Mouse (Mus musculus) left cerebral cortex, adult 2 months (tissue): ENCODE results near the gene Dctn3. TPM values are rescaled to one million over a fixed set of nuclear protein-coding genes. Genes with fewer than 3 reads are reported as not detected.

Experiments used
- DNase-seq, 2 experiments: peaks; one replicate each; pipeline ENCODE4 v3.0.0; 2021 to 2022; ENCODE audit warnings: low spot score in 2 of 2, mixed read lengths in 1 of 2; ENCODE audit errors: extremely low spot score in 1 of 2
- H3K27ac ChIP-seq: fragments of 200-600 bp; 2 replicates; pipeline ENCODE4 v1.8.1; 2022
- H3K4me3 ChIP-seq: fragments of 200-600 bp; 2 replicates; pipeline ENCODE4 v1.8.1; 2022
- CTCF ChIP-seq: fragments of 200-600 bp; IDR thresholded peaks from 2 replicates; pipeline ENCODE4 v1.8.1; 2022; ENCODE audit warnings: antibody characterized with exemption, mild to moderate bottlenecking, moderate library complexity
- intact Hi-C: fragments of 180-260 bp; cut with DNase I; formaldehyde crosslinking; loops from one replicate; pipeline ENCODE4 v1.15.1; 2025
- total RNA-seq, 2 experiments: library from RNA; stranded (reverse); gene quantifications; 2 replicates each; pipeline ENCODE4 v1.2.3; 2021

The Dctn3 gene
- total RNA-seq, 2 experiments from 2014 or later = 165 TPM

GRCm38 (mm10) chr4:41731052-41731765 lies 8.2 kb upstream of the Dctn3 start, which contains the start of gene Arid3c:
Gene Arid3c (minus strand): TSS chr4:41731142.
- DNase-seq = no peak
- intact Hi-C loops = no loop called here
- no peak for TF ChIP-seq CTCF
- Histone ChIP-seq H3K4me3 (peak within 1 kb of the TSS; percentile 35), H3K27ac (no peak within 1 kb of the TSS)

GRCm38 (mm10) chr4:41726826-41727621 lies 4.1 kb upstream of the Dctn3 start:
- intact Hi-C loops = no loop called here
- Histone ChIP-seq H3K27ac (no peak overlapping the region), H3K4me3 (no peak overlapping the region)
- TF ChIP-seq CTCF = no peak
- no peak for DNase-seq

DNA sequence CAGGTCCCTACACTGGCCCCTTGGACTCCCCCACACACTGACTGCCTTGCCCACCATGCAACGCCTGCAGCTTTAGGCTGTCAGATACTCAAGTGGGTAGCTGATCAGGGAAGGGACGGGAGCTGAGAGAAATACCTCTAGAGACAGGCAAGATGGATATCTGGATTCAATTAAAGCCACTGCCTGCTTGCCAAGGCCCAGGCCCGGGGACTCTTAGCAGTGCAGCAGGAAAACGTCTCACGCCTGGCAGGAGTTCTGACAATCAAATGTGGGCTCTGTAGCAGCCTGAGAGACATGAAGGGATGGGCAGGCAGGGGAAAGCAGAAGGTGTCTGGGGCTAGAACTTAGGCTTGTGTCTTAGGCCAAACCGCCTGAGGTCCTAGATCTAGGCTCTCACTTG lies 6.1 kb downstream of the Dctn3 start:
- no peak overlapping the region for H3K27ac ChIP-seq
- no peak overlapping the region for H3K4me3 ChIP-seq
- TF ChIP-seq CTCF = no peak
- DNase-seq = no peak
- intact Hi-C loops = no loop called here

GRCm38 (mm10) chr4:41715596-41715995 lies 7.4 kb downstream of the Dctn3 start:
- peak; percentile 52 to 62 for DNase-seq
- Histone ChIP-seq H3K4me3 (no peak overlapping the region), H3K27ac (no peak overlapping the region)
- intact Hi-C loops = no loop called here
- TF ChIP-seq CTCF = peak; percentile 68

DNA sequence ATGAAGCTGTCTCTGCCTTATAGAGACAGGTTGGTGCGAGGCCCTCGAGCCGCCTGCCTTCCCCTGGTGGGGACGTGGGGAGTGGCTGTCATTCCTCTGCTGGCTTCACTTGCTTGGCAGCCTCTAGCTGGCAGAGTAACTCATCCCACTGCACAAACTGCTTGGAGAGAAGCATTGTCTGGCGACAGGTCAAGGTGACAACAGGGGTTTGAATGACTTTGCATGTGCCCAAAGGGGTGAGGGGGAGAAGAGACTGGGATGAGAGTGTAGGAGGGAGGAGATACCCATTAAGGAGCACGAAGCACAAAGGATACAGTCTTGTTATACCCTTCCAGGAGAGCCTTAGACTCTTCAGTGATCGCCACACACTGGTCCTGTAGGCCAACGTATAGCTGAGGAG lies 7.9 kb downstream of the Dctn3 start:
- TF ChIP-seq CTCF = no peak
- DNase-seq = no peak
- no peak overlapping the region for H3K4me3 ChIP-seq
- peak overlapping the region; percentile 3; the same call in 1 of the 2 replicates for H3K27ac ChIP-seq
- intact Hi-C loops = no loop called here

DNA sequence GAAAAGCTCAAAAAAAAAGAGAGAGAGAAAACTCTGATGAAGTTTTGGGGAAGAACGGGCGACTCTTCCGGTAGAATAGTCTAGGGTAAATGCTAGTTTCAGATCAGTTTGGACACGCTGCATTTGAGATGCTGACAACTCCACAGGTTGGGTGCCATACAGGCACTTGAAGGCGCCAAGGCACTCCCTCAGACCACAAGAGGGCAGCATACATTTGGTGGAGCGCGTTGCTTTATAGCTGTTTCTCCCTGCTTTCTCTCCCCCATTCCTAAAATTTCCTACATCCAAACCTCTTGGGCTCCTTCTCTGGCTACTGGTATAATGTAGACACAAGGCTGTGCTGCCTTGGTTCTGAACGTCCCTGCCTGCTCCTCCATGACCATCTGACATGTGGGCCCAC lies 8.7 kb downstream of the Dctn3 start:
- no peak overlapping the region; the same call in 1 of the 2 replicates for H3K27ac ChIP-seq
- intact Hi-C loops = loop anchor here (1.0 kb wide), 1 partner anchor 23 kb away; no protein-coding TSS in a partner anchor
- peak overlapping the region; percentile 88 for H3K4me3 ChIP-seq
- peak; percentile 68 to 72 for DNase-seq
- TF ChIP-seq CTCF = peak; percentile 89

- peak; percentile 84 to 85 for DNase-seq
- peak; percentile 35; the same call in 1 of the 2 replicates for TF ChIP-seq CTCF
- intact Hi-C loops = loop anchor here (1.0 kb wide), 1 partner anchor 24 kb away; no protein-coding TSS in a partner anchor
- H3K27ac ChIP-seq = peak within 1 kb of the TSS; percentile 95
- peak within 1 kb of the TSS; percentile 88 for H3K4me3 ChIP-seq
Observed at GRCm38 (mm10) chr4:41713197-41714067, 9.5 kb downstream of the Dctn3 start, which contains the start of gene Rpp25l. Gene Rpp25l (minus strand): TSS chr4:41713534.

DNA sequence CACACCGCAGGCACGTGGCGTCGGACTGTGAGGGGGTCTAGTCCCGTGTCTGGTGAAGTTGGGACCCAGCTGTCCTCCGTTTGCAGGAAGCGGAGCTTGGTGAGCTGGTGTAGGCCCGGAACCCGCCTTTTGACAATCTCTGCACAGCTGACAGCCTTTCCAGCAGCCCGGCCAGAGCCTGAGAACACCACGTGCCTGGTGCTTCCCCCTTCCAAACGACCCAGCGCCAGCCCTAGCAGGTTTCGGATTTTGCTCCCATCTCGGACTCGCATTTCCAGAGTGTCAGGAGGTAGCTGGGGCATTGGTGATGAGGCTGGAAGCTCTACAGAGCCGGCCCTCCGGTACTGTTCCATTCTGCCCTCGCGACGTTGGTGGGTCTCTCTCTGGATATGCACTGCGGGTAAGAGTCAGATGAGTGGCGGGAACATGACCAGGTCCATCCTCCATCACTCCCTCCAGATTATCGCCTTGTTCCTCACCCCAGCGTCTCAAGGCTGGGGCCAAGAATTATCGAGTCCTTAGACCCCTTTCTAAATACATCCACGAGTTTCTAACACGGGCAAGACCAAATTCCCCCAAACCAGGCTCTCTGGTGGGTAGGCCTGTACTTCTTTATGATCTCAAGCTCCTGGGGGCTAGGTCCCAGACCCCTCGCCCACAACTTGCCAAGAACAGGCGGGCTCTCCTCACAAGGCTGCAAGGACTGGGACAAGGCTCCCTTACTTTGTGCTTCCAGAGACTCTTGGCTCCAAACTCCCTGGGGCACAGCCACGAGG lies 10.4 kb downstream of the Dctn3 start:
- DNase-seq = peak in 1 of 2 experiments; percentile 32
- intact Hi-C loops = no loop called here
- TF ChIP-seq CTCF = no peak
- Histone ChIP-seq H3K4me3 (peak overlapping the region; percentile 88), H3K27ac (peak overlapping the region; percentile 95)

DNA sequence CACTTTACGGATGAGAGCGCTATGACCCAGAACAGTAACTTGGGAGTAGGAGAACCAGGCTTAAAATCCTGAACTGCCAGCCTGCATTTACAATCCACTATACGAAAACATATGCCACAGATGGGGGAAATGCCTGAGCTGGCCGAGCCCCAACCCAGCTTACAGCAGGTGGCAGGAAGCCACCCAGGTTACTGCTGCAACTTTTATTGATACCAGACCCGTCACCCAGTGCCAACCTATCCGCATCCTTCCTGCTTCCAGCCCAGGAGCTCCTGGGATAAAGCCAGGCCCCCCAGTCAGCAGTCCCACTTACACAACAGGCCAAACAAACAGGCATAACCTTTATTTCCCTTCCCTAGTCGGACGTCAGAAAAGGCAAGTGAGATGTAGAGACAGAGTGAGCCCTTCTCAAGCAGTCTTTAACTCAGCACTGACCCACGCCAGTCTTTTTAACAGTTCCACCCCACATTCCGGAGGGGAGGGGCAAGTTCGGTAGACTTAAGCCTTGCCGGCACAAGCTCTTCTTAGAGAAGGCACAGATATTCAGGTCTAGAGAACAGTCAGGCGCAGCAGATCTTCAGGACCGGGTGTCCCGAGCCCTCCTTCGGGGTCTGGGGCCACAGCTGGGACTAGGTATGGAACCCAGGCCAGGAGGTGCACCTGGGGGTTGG lies 11.1 kb downstream of the Dctn3 start:
- no peak for TF ChIP-seq CTCF
- H3K4me3 ChIP-seq = peak overlapping the region; percentile 88
- DNase-seq = no peak
- H3K27ac ChIP-seq = peak overlapping the region; percentile 25; the same call in 1 of the 2 replicates
- intact Hi-C loops = no loop called here

GRCm38 (mm10) chr4:41710229-41710628 lies 12.7 kb downstream of the Dctn3 start:
- DNase-seq = no peak
- no peak overlapping the region for H3K27ac ChIP-seq
- no peak overlapping the region for H3K4me3 ChIP-seq
- TF ChIP-seq CTCF = peak; percentile 33
- intact Hi-C loops = no loop called here
